Mouse (Mus musculus) lung, embryonic 14.5 days (tissue): ENCODE measurements at regions not wholly inside any gene's neighbourhood (a gene's known extent, or its start where the extent isn't known, plus 50 kb on each side); places are given as distances from the start of the nearest gene placed in this dataset.
A peak's percentile ranks its signal among the peaks of the same experiment; 100 is the strongest.

Experiments
- ATAC-seq: fragments of 200-750 bp; cut with Nextera tagmentation; 2 replicates; pipeline ENCODE4 v1.8.0; 2017; ENCODE audit warnings: mild to moderate bottlenecking, moderate TSS enrichment, moderate library complexity; ENCODE audit not compliant: insufficient read depth
- DNase-seq: peaks from one replicate; pipeline ENCODE4 v3.0.0-alpha.2; 2015
- H3K27ac ChIP-seq: fragments of 300-500 bp; sonication (generic); 2 replicates; pipeline ENCODE4 v1.5.1; 2014; ENCODE audit warnings: low read depth, mild to moderate bottlenecking, moderate library complexity
- H3K27me3 ChIP-seq: fragments of 300-500 bp; sonication (generic); 2 replicates; pipeline ENCODE4 v1.6.1; 2014; ENCODE audit warnings: low read length, control low read depth; ENCODE audit not compliant: insufficient read depth
- H3K36me3 ChIP-seq: fragments of 300-500 bp; sonication (generic); 2 replicates; pipeline ENCODE4 v1.6.1; 2014; ENCODE audit warnings: control low read depth; ENCODE audit not compliant: insufficient read depth
- H3K4me1 ChIP-seq: fragments of 300-500 bp; sonication (generic); 2 replicates; pipeline ENCODE4 v1.6.1; 2014; ENCODE audit warnings: antibody characterized with exemption, control low read depth; ENCODE audit not compliant: insufficient read depth
- H3K4me2 ChIP-seq: fragments of 300-500 bp; sonication (generic); 2 replicates; pipeline ENCODE4 v1.6.1; 2014; ENCODE audit warnings: mild to moderate bottlenecking
- H3K4me3 ChIP-seq: fragments of 300-500 bp; sonication (generic); 2 replicates; pipeline ENCODE4 v1.5.1; 2014; ENCODE audit warnings: low read depth, low read length
- H3K9ac ChIP-seq: fragments of 300-500 bp; sonication (generic); 2 replicates; pipeline ENCODE4 v1.6.1; 2014
- H3K9me3 ChIP-seq: fragments of 300-500 bp; sonication (generic); 2 replicates; pipeline ENCODE4 v1.6.1; 2016; ENCODE audit warnings: low read depth, low read length, control low read depth
- CTCF ChIP-seq: IDR thresholded peaks from 2 replicates; pipeline ENCODE4 v1.5.1; 2016; ENCODE audit warnings: antibody characterized with exemption, low read depth
- WGBS: fragments of 180-500 bp; shearing (Covaris S2); extraction: QIAGEN DNeasy Blood & Tissue Kit; methylation state at CpG from one replicate; pipeline ENCODE4 v1.1.7; 2014; 5-methylcytosine and 5-hydroxymethylcytosine counted together

- H3K27me3 ChIP-seq, result no peaks in the 10 kb centered on the region
- no peaks in the 10 kb centered on the region for H3K4me1 ChIP-seq
- peak; percentile 71 for TF ChIP-seq CTCF
- 1% methylated on average over 3 of the region's 3 CpGs for WGBS
- no peak overlapping the region for H3K4me3 ChIP-seq
- no peaks in the 10 kb centered on the region for H3K9me3 ChIP-seq
- H3K4me2 ChIP-seq, result no peak overlapping the region
- DNase-seq, result peak; percentile 95
- H3K9ac ChIP-seq, result no peak overlapping the region
- no peak overlapping the region for H3K27ac ChIP-seq
- H3K36me3 ChIP-seq, result no peaks in the 10 kb centered on the region
- no peak for ATAC-seq
Observed at GRCm38 (mm10) chr6:13280835-13281234, 56.1 kb upstream of the Vwde start.
